Mouse (Mus musculus): ENCODE results near the gene Myl7. TPM values are rescaled to one million over a fixed set of nuclear protein-coding genes. Genes with fewer than 3 reads are reported as not detected.

Myl7 gene
- polyA plus RNA-seq, 1 experiment = 0.92 TPM

DNA sequence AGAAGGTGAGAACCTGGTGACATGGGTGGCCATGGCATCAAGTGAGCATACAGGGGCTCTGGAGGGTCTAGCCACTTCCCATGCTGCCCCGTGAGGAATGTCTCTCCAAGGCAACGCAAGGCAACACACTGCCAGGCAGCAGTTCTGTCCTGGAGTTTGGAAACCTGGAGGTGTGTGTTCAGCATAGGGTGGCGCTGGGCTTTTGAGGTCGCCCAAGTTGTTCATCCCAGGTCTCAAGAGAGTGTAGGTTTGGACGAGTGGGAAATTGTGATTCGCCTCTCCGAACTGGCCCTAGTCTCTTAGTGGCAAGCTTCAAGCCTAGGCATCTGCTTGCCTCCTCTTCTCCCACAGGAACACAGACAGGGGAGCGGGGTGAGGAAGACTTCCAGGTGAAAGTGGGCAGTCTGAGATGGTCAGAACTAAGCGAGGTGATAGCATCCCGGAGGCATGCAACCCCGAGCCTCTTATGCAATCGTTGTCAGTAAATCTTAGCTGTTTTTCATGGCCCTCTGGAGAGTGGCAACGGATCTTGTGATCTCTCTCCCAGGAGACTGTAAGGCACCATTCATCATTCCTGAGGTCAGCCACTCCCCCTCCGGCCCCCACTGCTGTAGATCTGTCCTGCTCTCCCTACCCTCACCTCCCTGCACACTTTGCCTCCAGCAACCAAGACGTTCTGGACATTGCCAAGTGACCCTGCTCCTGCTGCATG, 36.0 kb downstream of the Myl7 start:
- DNase-seq (ENCODE audit: low read depth) = no peak

DNA sequence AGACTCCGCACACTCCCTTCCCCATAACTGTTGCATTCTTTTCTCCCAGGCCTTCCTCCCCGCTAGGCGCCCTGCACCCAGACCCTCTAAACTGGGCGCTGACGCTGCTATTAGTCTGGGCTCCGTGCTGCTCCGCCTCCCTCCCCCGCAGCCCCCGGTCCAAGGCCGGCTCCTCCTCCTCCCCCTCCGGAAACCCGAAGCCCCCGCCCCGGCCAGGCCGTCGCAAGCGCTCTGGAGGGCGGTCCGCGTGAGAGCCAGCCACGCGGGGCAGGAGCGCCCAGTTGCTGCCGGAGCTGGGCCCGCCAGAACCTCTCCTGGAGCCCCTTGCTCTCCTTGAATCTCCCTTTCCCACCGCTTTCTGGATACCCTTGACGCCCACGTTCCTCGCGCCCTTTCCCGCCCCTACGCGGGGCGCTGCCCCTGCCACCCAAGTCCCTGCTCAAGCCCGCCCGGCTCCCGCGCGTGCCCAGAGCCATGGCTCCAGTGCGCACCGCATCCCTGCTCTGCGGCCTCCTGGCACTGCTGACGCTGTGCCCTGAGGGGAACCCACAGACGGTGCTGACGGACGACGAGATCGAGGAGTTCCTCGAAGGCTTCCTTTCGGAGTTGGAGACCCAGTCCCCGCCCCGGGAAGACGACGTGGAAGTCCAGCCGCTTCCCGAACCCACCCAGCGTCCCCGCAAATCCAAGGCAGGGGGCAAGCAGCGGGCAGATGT, 36.7 kb downstream of the Myl7 start, which contains the start of gene Aebp1:
TSS of gene Aebp1 (plus strand) at position 270 of the 716 bp plus-strand sequence.
- no peak for DNase-seq (ENCODE audit: low read depth)

GRCm38 (mm10) chr11:5860639-5861038, 37.9 kb downstream of the Myl7 start:
- no peak for DNase-seq (ENCODE audit: low read depth)

GRCm38 (mm10) chr11:5859883-5860550, 38.6 kb downstream of the Myl7 start:
- DNase-seq (ENCODE audit: low read depth) = no peak

GRCm38 (mm10) chr11:5858723-5859122, 39.9 kb downstream of the Myl7 start:
- DNase-seq (ENCODE audit: low read depth) = no peak

DNA sequence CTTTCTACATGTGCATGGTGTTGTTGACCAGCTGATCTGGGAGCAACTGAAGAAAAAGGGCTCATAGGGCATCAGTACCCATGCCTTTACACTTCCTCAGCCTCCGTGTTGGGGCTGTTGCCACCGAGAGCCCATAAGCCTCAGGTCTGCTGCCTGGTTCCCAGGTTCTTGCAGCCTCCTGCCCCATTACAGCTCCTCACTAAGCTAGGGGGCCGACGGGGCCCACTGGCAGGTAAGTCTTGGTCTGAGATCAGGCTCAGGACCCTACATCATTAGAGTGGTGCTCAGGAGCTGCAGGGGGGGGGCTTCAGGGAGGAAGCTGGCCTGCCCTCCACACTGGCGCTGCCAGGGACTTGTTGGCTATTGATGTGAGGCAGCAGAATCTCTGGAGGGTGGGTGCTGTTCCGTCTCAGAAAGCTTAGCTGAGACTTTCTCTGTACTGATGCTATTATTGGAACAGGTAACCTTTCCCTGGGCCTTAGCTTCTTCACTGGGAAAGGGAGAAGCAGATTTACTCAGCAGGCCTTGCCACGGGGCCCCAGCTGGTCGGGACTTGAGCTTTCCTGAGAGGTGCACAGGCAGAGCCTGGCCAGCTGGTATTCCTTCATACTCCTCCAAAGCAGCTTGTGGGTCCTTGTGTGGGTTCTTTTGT, 42.0 kb downstream of the Myl7 start:
- no peak for DNase-seq (ENCODE audit: low read depth)

- no peak for DNase-seq (ENCODE audit: low read depth)
These were observed 42.7 kb downstream of the Myl7 start for GRCm38 (mm10) chr11:5855902-5856301.

- DNase-seq (ENCODE audit: low read depth) = no peak
These were observed 43.1 kb downstream of the Myl7 start for GRCm38 (mm10) chr11:5855481-5855880.

DNA sequence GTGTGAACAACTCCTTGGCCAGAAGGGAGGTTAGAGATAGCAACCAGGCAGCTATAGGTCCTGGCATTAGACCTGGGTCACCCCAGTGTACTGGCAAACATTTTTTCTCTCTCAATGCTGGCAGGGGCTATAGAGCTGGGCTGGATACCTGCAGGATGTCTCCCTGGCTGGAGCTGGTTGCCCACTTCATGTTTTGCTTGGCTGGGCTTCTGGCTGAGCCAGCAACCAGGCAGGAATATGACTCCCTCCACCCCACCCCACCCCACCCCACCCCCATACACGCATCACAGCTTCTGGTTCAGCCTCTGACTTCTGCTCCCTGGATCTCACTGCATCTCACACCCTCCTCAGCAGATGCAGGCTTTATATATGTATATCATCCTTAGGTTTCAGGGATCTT, 46.3 kb downstream of the Myl7 start:
- no peak for DNase-seq (ENCODE audit: low read depth)

GRCm38 (mm10) chr11:5851021-5851736, 47.4 kb downstream of the Myl7 start:
- no peak for DNase-seq (ENCODE audit: low read depth)

- no peak for DNase-seq (ENCODE audit: low read depth)
These were observed 48.1 kb downstream of the Myl7 start for GRCm38 (mm10) chr11:5850452-5850851.

GRCm38 (mm10) chr11:5849316-5849715, 49.3 kb downstream of the Myl7 start:
- DNase-seq (ENCODE audit: low read depth) = no peak

DNA sequence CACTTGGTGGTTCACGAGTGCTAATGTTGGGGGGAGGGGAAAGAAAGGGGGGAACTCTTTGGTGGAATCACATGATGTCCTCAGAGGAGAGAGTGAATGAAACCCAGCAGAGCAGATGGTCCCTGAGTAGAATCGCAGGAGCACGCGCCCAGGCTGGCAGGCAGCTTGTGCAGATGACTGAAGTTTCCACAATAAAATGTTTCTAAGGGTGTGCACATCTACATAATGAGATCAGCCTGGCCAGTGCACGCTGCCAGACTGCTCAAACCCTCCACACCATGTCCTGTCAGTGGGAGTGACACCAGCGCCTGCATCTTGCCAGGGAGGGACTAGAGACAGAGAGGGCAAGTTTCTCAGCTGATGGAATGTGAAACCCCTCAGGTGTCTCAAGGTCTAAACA, 49.8 kb downstream of the Myl7 start:
- DNase-seq (ENCODE audit: low read depth) = peak; percentile 37

DNA sequence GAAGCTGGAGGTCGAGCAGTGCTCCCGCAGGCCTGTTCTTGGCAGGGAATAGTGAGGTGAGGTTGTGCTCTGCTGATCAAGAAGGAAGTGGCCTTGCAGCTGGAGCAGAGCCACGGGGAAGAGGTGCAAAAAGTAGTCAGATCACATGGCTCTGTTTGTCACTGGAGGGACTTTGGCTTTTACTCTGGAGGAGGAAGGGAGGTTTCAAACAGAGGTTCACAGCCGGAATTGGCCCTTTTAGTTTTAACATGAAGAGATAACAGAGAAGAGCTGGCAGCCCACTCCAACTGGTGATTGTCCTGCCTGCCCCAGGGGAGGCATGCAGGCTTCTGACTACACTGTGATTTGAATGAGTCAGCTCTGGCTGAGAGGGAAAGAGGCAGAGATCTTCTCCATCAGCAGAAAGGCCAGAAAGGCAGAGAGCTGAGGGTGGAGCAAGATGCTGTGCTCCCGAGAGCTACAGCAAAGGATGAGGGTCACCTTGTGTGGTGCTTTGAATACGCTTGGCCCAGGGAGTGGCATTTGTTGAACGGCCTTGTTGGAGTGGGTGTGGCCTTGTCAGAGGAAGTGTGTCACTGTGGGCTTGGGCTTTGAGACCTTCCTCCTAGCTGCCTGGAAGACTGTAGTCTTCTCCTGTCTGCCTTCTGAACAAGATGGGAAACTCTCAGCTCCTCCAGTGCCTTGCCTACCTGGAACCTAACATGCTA, 51.8 kb downstream of the Myl7 start:
- no peak for DNase-seq (ENCODE audit: low read depth)

Other genes with a start within 250 kb of the Myl7 start
- 101 and 114 TPM in 2 replicates for gene Mrps24, start 183.1 kb downstream of the Myl7 start, polyA plus RNA-seq (2012; rRNA removed)
- gene Urgcp, start 136.4 kb downstream of the Myl7 start, polyA plus RNA-seq (2012; rRNA removed) = 22.0 and 22.4 TPM in 2 replicates
- 53.0 and 63.6 TPM in 2 replicates for gene Dbnl, start 110.3 kb downstream of the Myl7 start, polyA plus RNA-seq (2012; rRNA removed)
- gene Pgam2, start 95.0 kb downstream of the Myl7 start, polyA plus RNA-seq (2012; rRNA removed) = 8.0 and 11.2 TPM in 2 replicates
- 21.6 and 22.7 TPM in 2 replicates for gene Polm, start 60.8 kb downstream of the Myl7 start, polyA plus RNA-seq (2012; rRNA removed)
- 73.9 and 92.9 TPM in 2 replicates for gene Aebp1, start 36.8 kb downstream of the Myl7 start, polyA plus RNA-seq (2012; rRNA removed)
- gene Pold2, start 20.5 kb downstream of the Myl7 start, polyA plus RNA-seq (2012; rRNA removed) = 96.7 and 101 TPM in 2 replicates
- 2.1 and 2.4 TPM in 2 replicates for gene Gck, start 51.3 kb upstream of the Myl7 start, polyA plus RNA-seq (2012; rRNA removed)
- gene Ykt6, start 56.9 kb upstream of the Myl7 start, polyA plus RNA-seq (2012; rRNA removed) = 76.3 and 87.6 TPM in 2 replicates
- 1.2 and 68.6 TPM in 2 replicates for gene Camk2b, start 167.6 kb upstream of the Myl7 start, polyA plus RNA-seq (2012; rRNA removed)